Mouse (Mus musculus) small intestine, adult 2 months (tissue): ENCODE measurements around the gene Pde4d. TPM values are rescaled to one million over a fixed set of nuclear protein-coding genes. Genes with fewer than 3 reads are reported as not detected.
A peak's percentile ranks its signal among the peaks of the same experiment; 100 is the strongest.

Experiments
- H3K27ac ChIP-seq: fragments of 200-500 bp; 2 replicates; pipeline ENCODE4 v1.5.1; 2012; ENCODE audit warnings: low read depth, low read length, control low read depth, inconsistent platforms; ENCODE audit not compliant: insufficient read depth
- H3K27me3 ChIP-seq: fragments of 200-500 bp; 2 replicates; pipeline ENCODE4 v1.6.1; 2012; ENCODE audit warnings: mild to moderate bottlenecking, moderate library complexity, low read length, inconsistent platforms; ENCODE audit not compliant: control insufficient read depth, insufficient read depth
- H3K36me3 ChIP-seq: fragments of 200-500 bp; 2 replicates; pipeline ENCODE4 v1.6.1; 2012; ENCODE audit warnings: mild to moderate bottlenecking, low read length, control low read depth, inconsistent platforms; ENCODE audit not compliant: control insufficient read depth, insufficient read depth
- H3K4me1 ChIP-seq: fragments of 200-500 bp; 2 replicates; pipeline ENCODE4 v1.6.1; 2012; ENCODE audit warnings: low read length, inconsistent platforms, mixed read lengths; ENCODE audit not compliant: control insufficient read depth, insufficient read depth, insufficient read length
- H3K4me3 ChIP-seq: fragments of 200-500 bp; 2 replicates; pipeline ENCODE4 v1.5.1; 2012; ENCODE audit warnings: low read depth, mild to moderate bottlenecking, control low read depth, inconsistent platforms, low read length, moderate library complexity
- CTCF ChIP-seq: fragments of 200-500 bp; IDR thresholded peaks from 2 replicates; pipeline ENCODE4 v1.5.1; 2012; ENCODE audit warnings: low read depth, mild to moderate bottlenecking, control low read depth, inconsistent platforms, low read length, moderate library complexity, mixed read lengths; ENCODE audit not compliant: insufficient replicate concordance, insufficient read length; ENCODE audit errors: extremely low read depth
- POLR2A ChIP-seq: fragments of 200-500 bp; IDR thresholded peaks from 2 replicates; pipeline ENCODE4 v1.6.1; 2012; ENCODE audit warnings: low read depth, mild to moderate bottlenecking, control low read depth, inconsistent platforms, low read length, moderate library complexity
- WGBS: fragments of 180-500 bp; shearing (Covaris S2); methylation state at CpG from one replicate; pipeline ENCODE4 v1.1.7; 2018; 5-methylcytosine and 5-hydroxymethylcytosine counted together
- polyA plus RNA-seq: library from polyadenylated mRNA; depleted of rRNA; stranded (reverse); fragments of >200 nt; gene quantifications from 2 replicates; pipeline ENCODE4 v1.2.3, GENCODE M21; 2012

Pde4d gene
- polyA plus RNA-seq, 1 experiment: 8.4 TPM

DNA sequence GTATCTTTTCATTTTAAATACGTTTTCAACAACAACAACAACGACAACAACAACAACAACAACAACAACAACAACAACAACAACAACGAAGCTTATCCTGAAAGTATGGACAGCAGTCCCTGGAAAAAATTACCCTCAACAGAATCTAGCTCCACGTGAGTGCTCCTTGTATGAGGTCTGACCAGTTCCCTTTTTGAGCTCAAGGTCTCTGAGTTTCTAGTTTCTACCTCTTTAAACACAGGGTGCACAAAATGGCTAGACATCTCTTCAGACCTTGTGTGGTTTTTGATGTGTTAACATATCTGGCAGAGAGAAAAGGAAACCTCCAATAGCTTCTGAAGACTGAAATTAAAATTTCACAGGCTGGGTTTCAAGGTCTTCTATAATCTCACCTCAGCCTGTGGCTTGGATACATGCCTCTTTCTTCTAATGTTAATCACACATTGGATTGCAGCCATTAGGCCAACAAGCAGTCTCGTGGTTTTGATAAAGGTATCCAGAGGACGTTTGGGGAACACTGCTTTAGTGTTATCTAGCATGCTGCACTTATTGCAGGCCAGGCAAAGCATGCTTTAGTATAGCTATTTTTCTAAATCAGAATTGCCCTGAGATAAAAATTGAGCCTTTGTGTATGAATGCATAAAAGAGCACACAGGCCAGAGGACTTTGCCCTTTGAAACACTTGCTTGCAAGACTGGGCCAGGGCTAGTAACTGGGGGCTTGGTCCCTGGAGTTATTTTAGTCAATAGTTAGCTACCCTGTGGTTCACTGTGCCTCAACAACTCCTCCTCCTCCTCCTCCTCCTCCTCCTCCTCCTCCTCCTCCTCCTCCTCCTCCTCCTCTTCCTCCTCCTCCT is 3.5 kb downstream of the Pde4d start:
- WGBS: 36% methylated on average over 6 of the region's 6 CpGs
- TF ChIP-seq POLR2A (no peak), CTCF (no peak)
- Histone ChIP-seq H3K27ac (0 out of 2 replicates have a peak overlapping the region, but pooled peaks have one; percentile 31), H3K4me3 (no peak overlapping the region), H3K4me1 (peaks cover 7% of the 10 kb centered on the region; the same call in 1 of the 2 replicates), H3K27me3 (no peaks in the 10 kb centered on the region; the same call in 1 of the 2 replicates), H3K36me3 (no peaks in the 10 kb centered on the region)

DNA sequence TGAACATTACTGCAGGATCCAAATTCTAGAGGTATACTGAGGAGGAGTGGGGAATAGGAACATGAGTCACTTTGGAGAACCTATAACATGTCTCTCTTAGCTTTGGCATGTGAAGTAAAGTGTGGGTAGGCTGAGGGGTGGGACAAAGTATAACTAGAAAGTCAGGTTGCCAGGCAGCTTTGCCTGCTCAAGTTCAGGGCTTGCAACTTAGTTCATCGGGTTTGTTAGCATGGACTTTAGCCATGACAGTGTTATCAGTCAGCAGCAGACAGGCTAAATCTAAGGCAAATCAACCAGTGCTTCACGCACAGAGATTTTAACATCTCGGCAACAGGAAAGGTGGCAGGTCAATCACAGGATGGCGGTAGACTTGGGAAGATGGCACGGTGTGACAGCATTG is 12.8 kb downstream of the Pde4d start:
- Histone ChIP-seq H3K27ac (no peak overlapping the region), H3K4me1 (peaks cover 5% of the 10 kb centered on the region; the same call in 1 of the 2 replicates), H3K36me3 (no peaks in the 10 kb centered on the region), H3K4me3 (no peak overlapping the region), H3K27me3 (no peaks in the 10 kb centered on the region)
- no peak for TF ChIP-seq POLR2A
- TF ChIP-seq CTCF: no peak
- 36% methylated on average over 5 of the region's 5 CpGs for WGBS

DNA sequence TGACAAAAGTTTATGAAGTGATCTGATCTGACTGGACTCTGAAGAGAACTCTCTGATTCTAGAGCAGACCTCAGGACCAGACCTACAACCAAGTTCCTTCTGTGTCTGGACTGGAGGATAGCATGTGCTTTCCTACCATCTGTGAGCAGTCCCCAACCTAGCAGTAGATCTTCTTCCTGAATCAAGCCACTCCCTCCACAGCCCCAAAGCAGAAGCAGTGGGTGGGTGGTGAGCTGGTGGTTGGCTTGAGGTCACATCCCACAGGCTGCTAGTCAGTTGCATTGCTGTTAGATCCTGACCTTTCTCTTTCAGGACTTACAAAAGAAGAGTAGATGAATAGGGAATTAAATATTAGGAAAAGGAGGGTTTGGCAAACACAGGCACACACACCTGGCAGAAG is 16.0 kb downstream of the Pde4d start:
- no peak for TF ChIP-seq CTCF
- no peak for TF ChIP-seq POLR2A
- Histone ChIP-seq H3K36me3 (no peaks in the 10 kb centered on the region), H3K27me3 (no peaks in the 10 kb centered on the region), H3K4me3 (no peak overlapping the region), H3K27ac (no peak overlapping the region), H3K4me1 (peaks cover 5% of the 10 kb centered on the region; the same call in 1 of the 2 replicates)

DNA sequence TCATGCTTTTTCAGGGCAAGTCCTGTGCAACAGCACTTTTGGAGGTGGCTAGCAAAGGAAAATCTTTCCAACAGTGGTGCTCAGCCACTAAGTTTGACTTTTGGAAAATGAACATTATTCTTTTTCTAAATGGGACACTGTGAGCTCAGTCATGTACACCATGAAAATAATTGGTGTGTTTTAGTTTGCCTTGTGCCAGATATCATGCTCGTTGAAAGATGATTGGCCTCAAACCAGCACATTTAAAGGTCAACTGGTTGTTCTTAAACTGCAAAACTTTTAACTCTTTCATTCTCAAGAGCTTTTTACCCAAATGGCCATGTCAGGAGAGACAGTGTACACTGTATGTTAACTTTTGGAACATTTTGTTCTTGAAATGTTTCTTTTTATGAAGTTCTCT is 17.3 kb downstream of the Pde4d start:
- WGBS: 8% methylated on average over 1 of the region's 1 CpGs
- Histone ChIP-seq H3K4me1 (peaks cover 5% of the 10 kb centered on the region; the same call in 1 of the 2 replicates), H3K27ac (no peak overlapping the region), H3K36me3 (no peaks in the 10 kb centered on the region), H3K27me3 (no peaks in the 10 kb centered on the region), H3K4me3 (no peak overlapping the region)
- TF ChIP-seq POLR2A: no peak
- TF ChIP-seq CTCF: no peak

DNA sequence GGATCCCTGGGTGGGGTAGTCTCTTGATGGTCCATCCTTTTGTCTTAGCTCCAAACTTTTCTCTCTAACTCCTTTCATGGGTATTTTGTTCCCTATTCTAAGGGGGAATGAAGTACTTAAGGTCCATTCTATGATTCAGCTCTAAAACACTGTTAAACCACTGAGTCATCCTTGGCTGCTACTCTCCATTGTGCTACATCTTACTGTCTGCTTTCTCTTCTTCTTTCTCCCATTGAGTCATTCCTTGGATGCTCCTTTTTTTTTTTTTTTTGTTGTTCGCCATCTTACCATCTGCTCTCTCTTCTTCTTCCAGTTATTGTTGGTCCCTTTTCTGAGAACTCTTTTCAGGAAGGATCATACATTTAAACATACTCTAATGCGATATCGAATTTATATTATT is 30.7 kb downstream of the Pde4d start:
- WGBS: 92% methylated on average over 3 of the region's 3 CpGs
- no peak for TF ChIP-seq POLR2A
- TF ChIP-seq CTCF: no peak
- H3K36me3 ChIP-seq: no peaks in the 10 kb centered on the region
- H3K4me1 ChIP-seq: no peaks in the 10 kb centered on the region
- H3K27ac ChIP-seq: no peak overlapping the region
- no peak overlapping the region for H3K4me3 ChIP-seq
- H3K27me3 ChIP-seq: no peaks in the 10 kb centered on the region

DNA sequence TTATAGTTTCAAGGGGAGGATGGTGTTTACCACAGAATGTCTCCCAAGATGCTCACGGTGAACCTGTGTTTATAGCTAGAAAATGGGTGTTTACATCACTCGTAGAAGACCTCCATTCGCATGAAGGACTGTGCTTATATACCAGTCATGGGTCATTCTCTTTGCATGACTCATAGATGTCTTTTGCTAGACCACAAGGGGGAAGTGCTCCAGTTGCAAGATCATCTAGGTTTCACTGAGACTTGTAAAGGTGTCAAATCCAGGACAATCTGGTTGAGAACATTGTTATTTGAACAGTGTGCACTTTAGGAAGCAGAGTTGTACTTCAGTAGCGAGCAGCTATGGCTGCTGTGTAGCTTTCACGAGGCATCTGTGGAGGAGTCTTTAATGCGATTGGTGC is 35.3 kb downstream of the Pde4d start:
- Histone ChIP-seq H3K4me3 (no peak overlapping the region), H3K36me3 (no peaks in the 10 kb centered on the region), H3K4me1 (peaks cover 3% of the 10 kb centered on the region; the same call in 1 of the 2 replicates), H3K27ac (no peak overlapping the region), H3K27me3 (no peaks in the 10 kb centered on the region)
- TF ChIP-seq CTCF (no peak), POLR2A (no peak)
- WGBS: 82% methylated on average over 6 of the region's 6 CpGs

DNA sequence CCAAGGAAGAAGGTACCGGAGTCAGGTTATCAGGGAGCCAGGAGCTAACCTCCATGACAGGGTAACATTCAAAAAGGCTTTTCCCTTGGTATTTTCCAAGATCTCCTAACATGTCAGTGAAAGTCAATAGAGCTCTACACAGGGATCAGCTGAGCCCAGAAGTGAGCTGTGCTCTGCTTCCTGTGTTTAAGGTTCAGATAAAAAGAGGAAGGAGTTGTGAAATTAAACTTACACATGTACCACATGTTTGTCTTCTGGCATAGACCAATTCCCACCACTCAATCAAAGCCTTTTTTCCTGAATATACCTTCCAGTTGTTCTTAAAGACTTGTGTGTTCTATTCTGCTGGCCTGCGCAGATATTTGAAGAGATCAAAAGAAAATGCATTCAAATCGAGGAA is 37.3 kb downstream of the Pde4d start:
- Histone ChIP-seq H3K27me3 (no peaks in the 10 kb centered on the region), H3K36me3 (no peaks in the 10 kb centered on the region), H3K4me1 (peaks cover 3% of the 10 kb centered on the region; the same call in 1 of the 2 replicates), H3K4me3 (no peak overlapping the region), H3K27ac (no peak overlapping the region)
- WGBS: 91% methylated on average over 3 of the region's 3 CpGs
- TF ChIP-seq POLR2A: no peak
- TF ChIP-seq CTCF: no peak
